Mouse (Mus musculus) fibroblast of lung, adult 2 months (primary cell): Measurements from ENCODE around the gene Crhr2.

ENCODE experiments used
- DNase-seq: peaks from one replicate; pipeline ENCODE4 v3.0.0-alpha.2; 2011; ENCODE audit warnings: low read depth

Gene Crhr2

DNA sequence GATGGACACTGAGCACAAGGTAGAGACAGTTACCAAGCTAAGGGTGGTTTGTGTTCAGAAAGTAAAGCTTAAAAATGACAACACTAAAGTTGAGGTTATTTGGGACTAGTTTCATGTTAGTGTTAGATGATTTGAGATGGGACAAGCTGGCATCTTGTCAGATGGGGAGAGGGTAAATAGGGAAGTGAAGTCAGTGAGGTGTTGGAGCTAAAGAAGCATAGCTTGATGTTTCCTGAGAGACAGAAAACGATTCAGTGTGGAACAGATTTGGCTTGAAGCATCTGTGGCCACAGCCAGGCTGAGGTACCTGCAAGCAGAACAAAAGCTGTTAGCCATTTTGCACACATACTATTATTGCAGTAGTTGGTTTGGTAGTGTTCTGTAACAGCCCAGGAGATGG, 87.5 kb downstream of the Crhr2 start:
- no peak for DNase-seq

DNA sequence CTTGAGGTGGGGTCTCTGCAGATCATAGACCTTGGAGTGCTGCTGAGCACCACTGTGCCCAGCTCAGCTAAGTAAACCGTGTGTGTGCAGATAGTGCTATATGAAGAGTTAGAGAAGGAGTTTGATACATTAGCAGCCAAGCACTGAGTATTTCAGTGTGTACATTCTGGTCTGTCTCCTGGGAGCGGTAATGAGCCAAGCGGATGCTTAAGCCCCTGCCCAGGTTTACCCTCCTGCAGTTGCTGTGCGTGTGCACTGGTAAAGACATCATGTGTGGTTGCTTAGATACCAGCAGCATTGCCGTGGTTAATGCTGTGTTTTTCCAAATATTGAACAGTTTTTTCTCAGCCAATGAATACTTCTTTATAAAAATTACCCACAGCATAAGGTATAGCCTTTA, 88.3 kb downstream of the Crhr2 start:
- DNase-seq, result no peak

GRCm38 (mm10) chr6:55043206-55043605, 89.6 kb downstream of the Crhr2 start:
- no peak for DNase-seq
